Mouse (Mus musculus) liver, adult 2 months (tissue): ENCODE measurements at regions not wholly inside any gene's neighbourhood (a gene's known extent, or its start where the extent isn't known, plus 50 kb on each side); places are given as distances from the start of the nearest gene placed in this dataset.

Experiments used
- CTCF ChIP-seq: fragments of 200-500 bp; IDR thresholded peaks from 2 replicates; pipeline ENCODE4 v1.5.1; 2011; ENCODE audit warnings: low read depth, low read length, control low read depth
- POLR2A ChIP-seq: fragments of 200-500 bp; IDR thresholded peaks from 2 replicates; pipeline ENCODE4 v1.6.1; 2011; ENCODE audit warnings: low read length, control low read depth; ENCODE audit not compliant: insufficient read depth; ENCODE audit errors: extremely low read depth

DNA sequence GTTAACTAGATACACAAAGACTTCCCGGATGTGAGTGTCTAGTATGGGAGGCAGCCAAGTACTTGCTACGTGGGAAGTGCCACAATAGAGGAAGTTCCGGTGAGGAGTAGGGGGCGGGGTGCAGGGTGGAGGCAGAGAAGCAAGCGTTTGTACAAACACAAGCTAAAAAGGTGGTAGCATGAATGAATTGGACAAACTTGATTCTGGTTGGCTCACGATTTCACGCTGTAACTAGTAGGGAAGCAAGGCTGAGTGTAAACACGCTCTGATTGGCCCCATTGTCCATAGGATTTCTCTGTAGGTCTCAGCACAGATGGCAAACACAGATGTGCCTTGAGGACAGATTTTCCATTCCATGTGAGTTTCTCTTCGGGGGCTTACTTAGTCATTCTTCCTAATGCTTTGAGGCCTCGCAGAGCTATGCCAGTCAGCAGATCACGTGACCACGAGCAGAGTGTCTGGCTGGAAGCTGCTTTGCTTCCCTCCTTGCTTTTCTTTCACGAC is 76.6 kb upstream of the Ptgfr start:
- TF ChIP-seq CTCF (no peak), POLR2A (no peak)
